Mouse (Mus musculus) heart, postnatal 14 days (tissue): ENCODE results near the gene Ccr6. TPM values are rescaled to one million over a fixed set of nuclear protein-coding genes. Genes with fewer than 3 reads are reported as not detected.

Experiments
- DNase-seq, 2 experiments: peaks; one replicate each; pipeline ENCODE4 v3.0.0; 2021 to 2022
- intact Hi-C: fragments of 180-260 bp; cut with DNase I; formaldehyde crosslinking; loops from one replicate; pipeline ENCODE4 v1.15.1; 2025
- total RNA-seq, 2 experiments: library from RNA; stranded (reverse); gene quantifications; 2 replicates each; pipeline ENCODE4 v1.2.3; 2021

The Ccr6 gene
- total RNA-seq, 2 experiments from 2014 or later = not detected

- peak; percentile 26 to 30 for DNase-seq
Measured at GRCm38 (mm10) chr17:8232089-8232488, 3.8 kb upstream of the Ccr6 start.

GRCm38 (mm10) chr17:8233618-8234214 lies 2.1 kb upstream of the Ccr6 start:
- no peak for DNase-seq
- intact Hi-C loops = no loop called here

More at GRCm38 (mm10) chr17:8232089-8232488, 3.8 kb upstream of the Ccr6 start:
- intact Hi-C loops = no loop called here

GRCm38 (mm10) chr17:8234537-8234936 lies 1.3 kb upstream of the Ccr6 start:
- intact Hi-C loops = no loop called here
- no peak for DNase-seq

- DNase-seq = no peak
- intact Hi-C loops = no loop called here
Measured at GRCm38 (mm10) chr17:8238012-8238710, 2.3 kb downstream of the Ccr6 start.

- intact Hi-C loops = no loop called here
- no peak for DNase-seq
Measured at GRCm38 (mm10) chr17:8239561-8239960, 3.7 kb downstream of the Ccr6 start.

- intact Hi-C loops = no loop called here
- DNase-seq = no peak
Measured at GRCm38 (mm10) chr17:8240517-8240916, 4.7 kb downstream of the Ccr6 start.

GRCm38 (mm10) chr17:8241645-8242044 lies 5.8 kb downstream of the Ccr6 start:
- DNase-seq = no peak
- intact Hi-C loops = no loop called here

GRCm38 (mm10) chr17:8242186-8242585 lies 6.3 kb downstream of the Ccr6 start:
- intact Hi-C loops = no loop called here
- no peak for DNase-seq

- intact Hi-C loops = no loop called here
- DNase-seq = no peak
Measured at GRCm38 (mm10) chr17:8244124-8244523, 8.3 kb downstream of the Ccr6 start.

GRCm38 (mm10) chr17:8246102-8246754 lies 10.4 kb downstream of the Ccr6 start:
- intact Hi-C loops = no loop called here

GRCm38 (mm10) chr17:8251704-8252103 lies 15.9 kb downstream of the Ccr6 start:
- intact Hi-C loops = no loop called here
- DNase-seq = no peak

More at GRCm38 (mm10) chr17:8246102-8246754, 10.4 kb downstream of the Ccr6 start:
- no peak for DNase-seq

GRCm38 (mm10) chr17:8254268-8254667 lies 18.4 kb downstream of the Ccr6 start:
- no peak for DNase-seq
- intact Hi-C loops = no loop called here

- no peak for DNase-seq
- intact Hi-C loops = no loop called here
Measured at GRCm38 (mm10) chr17:8254914-8255313, 19.1 kb downstream of the Ccr6 start.

- DNase-seq = no peak
- intact Hi-C loops = no loop called here
Measured at GRCm38 (mm10) chr17:8255583-8255982, 19.7 kb downstream of the Ccr6 start.

GRCm38 (mm10) chr17:8256982-8257381 lies 21.1 kb downstream of the Ccr6 start:
- no peak for DNase-seq
- intact Hi-C loops = no loop called here

- peak; percentile 27 to 61 for DNase-seq
Measured at GRCm38 (mm10) chr17:8264638-8265037, 28.8 kb downstream of the Ccr6 start.

GRCm38 (mm10) chr17:8272054-8272749 lies 36.4 kb downstream of the Ccr6 start:
- DNase-seq = no peak
- intact Hi-C loops = no loop called here

More at GRCm38 (mm10) chr17:8264638-8265037, 28.8 kb downstream of the Ccr6 start:
- intact Hi-C loops = loop anchor here (1.0 to 2.0 kb wide), 2 partner anchors 36 to 108 kb away; no protein-coding TSS in a partner anchor

- DNase-seq = no peak
- intact Hi-C loops = no loop called here
Measured at GRCm38 (mm10) chr17:8272951-8273350, 37.1 kb downstream of the Ccr6 start.

- DNase-seq = no peak
Measured at GRCm38 (mm10) chr17:8276071-8276470, 40.2 kb downstream of the Ccr6 start.

GRCm38 (mm10) chr17:8276680-8277079 lies 40.8 kb downstream of the Ccr6 start:
- no peak for DNase-seq
- intact Hi-C loops = loop anchor here (5.0 kb wide), 1 partner anchor 91 kb away; no protein-coding TSS in a partner anchor

More at GRCm38 (mm10) chr17:8276071-8276470, 40.2 kb downstream of the Ccr6 start:
- intact Hi-C loops = loop anchor here (5.0 kb wide), 1 partner anchor 91 kb away; no protein-coding TSS in a partner anchor

- no peak for DNase-seq
- intact Hi-C loops = loop anchor here (5.0 kb wide), 1 partner anchor 90 kb away; no protein-coding TSS in a partner anchor
Measured at GRCm38 (mm10) chr17:8277266-8277665, 41.4 kb downstream of the Ccr6 start.
